Mouse (Mus musculus): Measurements from ENCODE around the gene Fbn1. TPM values are rescaled to one million over a fixed set of nuclear protein-coding genes. Genes with fewer than 3 reads are reported as not detected.

Fbn1 gene
- polyA plus RNA-seq, 1 experiment = 21.4 TPM

GRCm38 (mm10) chr2:125511898-125512297 lies 4.1 kb upstream of the Fbn1 start:
- no peak overlapping the region for H3K27ac ChIP-seq (replicated peaks; ENCODE audit: low read depth, low read length)
- H3K4me3 ChIP-seq (ENCODE audit: insufficient read depth, low read depth, low read length) = no peak overlapping the region
- peaks cover 14% of the 10 kb centered on the region; the same call in 1 of the 2 replicates for H3K4me1 ChIP-seq (ENCODE audit: control insufficient read depth, insufficient read depth, insufficient read length, low read length)

- H3K4me1 ChIP-seq (ENCODE audit: control insufficient read depth, insufficient read depth, insufficient read length, low read length) = peaks cover 13% of the 10 kb centered on the region; the same call in 1 of the 2 replicates
- no peak overlapping the region for H3K4me3 ChIP-seq (ENCODE audit: insufficient read depth, low read depth, low read length)
- no peak overlapping the region for H3K27ac ChIP-seq (replicated peaks; ENCODE audit: low read depth, low read length)
Measured at GRCm38 (mm10) chr2:125510752-125511151, 3.0 kb upstream of the Fbn1 start.

- 0 out of 2 replicates have a peak, but pooled peaks cover 10% of the 10 kb centered on the region for H3K4me1 ChIP-seq (ENCODE audit: control insufficient read depth, insufficient read depth, insufficient read length, low read length)
- no peak overlapping the region for H3K27ac ChIP-seq (replicated peaks; ENCODE audit: low read depth, low read length)
- no peak overlapping the region for H3K4me3 ChIP-seq (ENCODE audit: insufficient read depth, low read depth, low read length)
Measured at GRCm38 (mm10) chr2:125508381-125508780, 588 bp upstream of the Fbn1 start.

- Histone ChIP-seq H3K4me1 (ENCODE audit: control insufficient read depth, insufficient read depth, insufficient read length, low read length) (peaks cover 10% of the 10 kb centered on the region; the same call in 1 of the 2 replicates), H3K4me3 (ENCODE audit: insufficient read depth, low read depth, low read length) (peak overlapping the region; percentile 70), H3K27ac (replicated peaks; ENCODE audit: low read depth, low read length) (0 out of 2 replicates have a peak overlapping the region, but pooled peaks have one; percentile 41)
Measured at GRCm38 (mm10) chr2:125506316-125507054, 1.3 kb downstream of the Fbn1 start.

GRCm38 (mm10) chr2:125505746-125506315 lies 2.0 kb downstream of the Fbn1 start:
- peak overlapping the region; percentile 41 for H3K27ac ChIP-seq (replicated peaks; ENCODE audit: low read depth, low read length)

DNA sequence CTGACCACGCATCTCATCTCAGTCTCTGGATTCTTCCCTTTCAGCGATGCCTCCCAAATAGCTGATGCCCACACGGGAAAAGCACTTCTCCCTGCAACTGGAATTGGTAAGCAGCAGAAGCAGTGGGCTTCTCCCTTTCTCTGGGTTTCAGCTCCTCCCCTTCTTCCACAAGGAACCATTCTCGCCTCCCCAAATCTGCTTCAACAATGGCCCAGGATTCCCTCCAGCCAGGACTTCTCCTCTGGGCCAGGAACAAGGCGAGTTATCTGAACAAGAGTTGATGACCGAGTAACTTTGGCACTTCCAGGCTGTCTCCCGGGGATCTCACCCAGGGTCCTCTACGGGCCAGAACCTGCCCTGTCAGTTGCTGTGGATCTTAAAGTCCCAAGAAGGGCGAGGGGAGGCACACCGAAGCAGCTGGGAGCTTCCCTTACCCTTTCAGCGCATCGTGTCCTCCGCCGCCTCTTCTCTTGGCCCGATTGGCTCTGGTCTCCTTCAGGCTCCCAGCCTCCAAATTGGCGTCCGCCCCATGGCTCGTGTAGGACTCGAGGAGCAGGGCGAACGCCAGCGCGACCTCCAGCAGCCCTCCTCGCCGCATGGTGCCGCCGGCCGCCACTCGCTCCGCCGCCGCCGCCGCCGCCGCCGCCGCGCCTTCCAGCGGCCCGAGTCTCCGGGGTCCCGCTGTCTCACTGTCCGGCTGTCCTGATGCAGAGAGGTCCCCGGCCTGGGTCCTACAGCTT lies 2.6 kb downstream of the Fbn1 start, which contains the start of gene Gm9913:
Gene Gm9913, plus strand, starts transcription at position 84 of the 740 bp plus-strand sequence.
- H3K4me3 ChIP-seq (ENCODE audit: insufficient read depth, low read depth, low read length) = peak within 1 kb of the TSS; percentile 70
- H3K4me1 ChIP-seq (ENCODE audit: control insufficient read depth, insufficient read depth, insufficient read length, low read length) = peaks cover 9% of the 10 kb centered on the region; the same call in 1 of the 2 replicates
- peak within 1 kb of the TSS; percentile 41 for H3K27ac ChIP-seq (replicated peaks; ENCODE audit: low read depth, low read length)

More at GRCm38 (mm10) chr2:125505746-125506315, 2.0 kb downstream of the Fbn1 start:
- Histone ChIP-seq H3K4me1 (ENCODE audit: control insufficient read depth, insufficient read depth, insufficient read length, low read length) (peaks cover 10% of the 10 kb centered on the region; the same call in 1 of the 2 replicates), H3K4me3 (ENCODE audit: insufficient read depth, low read depth, low read length) (peak overlapping the region; percentile 70)

- Histone ChIP-seq H3K27ac (replicated peaks; ENCODE audit: low read depth, low read length) (no peak overlapping the region), H3K4me3 (ENCODE audit: insufficient read depth, low read depth, low read length) (no peak overlapping the region), H3K4me1 (ENCODE audit: control insufficient read depth, insufficient read depth, insufficient read length, low read length) (peaks cover under 1% of the 10 kb centered on the region; the same call in 1 of the 2 replicates)
Measured at GRCm38 (mm10) chr2:125501526-125501925, 6.3 kb downstream of the Fbn1 start.

DNA sequence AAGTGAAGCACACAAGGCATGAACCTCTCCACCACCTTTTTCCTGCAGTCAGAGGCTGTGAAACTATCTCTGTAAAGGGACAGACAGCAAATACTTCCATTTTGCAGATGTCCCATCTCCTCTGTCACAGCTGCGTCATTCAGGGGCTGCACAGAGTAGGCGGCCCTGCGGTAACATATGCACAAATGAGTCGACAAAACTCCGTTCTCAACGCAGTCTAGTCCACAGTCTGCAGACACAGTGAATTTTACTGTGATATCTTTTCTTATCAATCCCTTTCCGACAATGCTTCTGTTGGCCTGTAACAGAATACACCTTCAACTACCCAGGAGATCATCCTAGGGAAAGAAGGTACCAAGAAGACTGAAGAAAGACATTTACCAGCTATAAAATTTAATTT lies 9.6 kb downstream of the Fbn1 start:
- Histone ChIP-seq H3K27ac (replicated peaks; ENCODE audit: low read depth, low read length) (no peak overlapping the region), H3K4me1 (ENCODE audit: control insufficient read depth, insufficient read depth, insufficient read length, low read length) (no peaks in the 10 kb centered on the region; the same call in 1 of the 2 replicates), H3K4me3 (ENCODE audit: insufficient read depth, low read depth, low read length) (no peak overlapping the region)

DNA sequence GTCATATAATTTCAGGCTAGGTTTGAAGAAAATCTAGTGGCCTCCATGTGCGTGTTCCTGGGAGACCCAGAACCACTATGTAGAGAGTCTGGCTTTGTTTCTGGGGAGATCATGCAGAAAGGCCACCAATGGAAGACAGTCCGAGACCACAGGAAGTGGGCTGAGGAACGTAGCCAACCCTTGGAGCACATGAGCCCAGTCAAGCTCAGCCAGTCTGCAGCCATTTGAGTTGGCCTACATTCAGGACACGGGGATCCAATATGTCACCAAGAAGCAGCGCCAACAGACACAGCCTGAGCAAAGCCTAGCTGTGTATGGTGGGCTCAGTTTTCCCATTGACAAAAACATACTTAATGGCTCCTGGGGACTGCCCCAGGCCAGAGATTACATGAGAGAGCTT lies 11.1 kb downstream of the Fbn1 start:
- no peak overlapping the region for H3K4me3 ChIP-seq (ENCODE audit: insufficient read depth, low read depth, low read length)

GRCm38 (mm10) chr2:125494831-125495812 lies 12.7 kb downstream of the Fbn1 start:
- Histone ChIP-seq H3K4me3 (ENCODE audit: insufficient read depth, low read depth, low read length) (no peak overlapping the region), H3K27ac (replicated peaks; ENCODE audit: low read depth, low read length) (no peak overlapping the region), H3K4me1 (ENCODE audit: control insufficient read depth, insufficient read depth, insufficient read length, low read length) (no peaks in the 10 kb centered on the region)

More for the DNA sequence above, 11.1 kb downstream of the Fbn1 start:
- Histone ChIP-seq H3K27ac (replicated peaks; ENCODE audit: low read depth, low read length) (no peak overlapping the region), H3K4me1 (ENCODE audit: control insufficient read depth, insufficient read depth, insufficient read length, low read length) (no peaks in the 10 kb centered on the region; the same call in 1 of the 2 replicates)

- H3K27ac ChIP-seq (replicated peaks; ENCODE audit: low read depth, low read length) = no peak overlapping the region
- no peaks in the 10 kb centered on the region for H3K4me1 ChIP-seq (ENCODE audit: control insufficient read depth, insufficient read depth, insufficient read length, low read length)
- no peak overlapping the region for H3K4me3 ChIP-seq (ENCODE audit: insufficient read depth, low read depth, low read length)
Measured at GRCm38 (mm10) chr2:125494291-125494690, 13.5 kb downstream of the Fbn1 start.

DNA sequence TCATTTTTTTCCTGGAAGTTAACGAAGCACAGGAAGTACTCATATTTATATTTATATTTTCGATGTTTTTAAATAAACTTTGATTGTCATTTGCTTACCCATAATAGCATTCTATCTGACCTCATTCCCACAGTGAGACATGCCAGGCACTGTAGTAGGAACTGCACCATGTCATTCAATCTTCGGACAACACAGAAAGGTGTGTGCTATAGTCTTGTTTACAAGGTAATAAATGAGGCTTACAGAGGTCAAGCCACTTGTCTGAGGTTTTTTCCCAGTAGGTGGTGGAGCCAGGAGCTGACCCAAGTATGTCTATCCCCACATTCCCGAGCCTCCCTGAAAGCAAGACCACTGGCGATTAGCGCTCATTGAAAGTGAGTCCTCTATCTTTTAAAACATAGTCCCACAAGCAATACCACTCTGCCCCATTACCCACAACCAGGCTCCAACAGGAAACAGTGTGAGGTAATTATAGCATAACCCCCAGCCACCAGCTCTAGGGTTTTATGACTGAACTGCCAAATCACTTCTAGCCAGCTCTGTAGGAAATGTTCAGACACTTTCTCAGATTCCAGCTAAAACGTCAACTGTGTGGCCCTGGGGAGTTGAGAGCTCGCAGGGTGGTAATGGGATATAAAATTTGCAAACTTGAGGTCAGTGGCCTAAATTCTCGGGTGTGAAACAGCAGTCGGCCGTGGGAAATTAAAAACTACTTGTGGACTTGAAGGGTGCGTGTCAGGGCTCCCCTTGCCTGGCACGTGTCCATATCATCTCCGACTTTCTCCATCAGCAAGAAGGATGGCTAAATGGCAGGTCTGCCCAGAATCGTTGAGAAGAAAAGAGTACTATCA lies 15.5 kb downstream of the Fbn1 start:
- Histone ChIP-seq H3K27ac (replicated peaks; ENCODE audit: low read depth, low read length) (no peak overlapping the region), H3K4me3 (ENCODE audit: insufficient read depth, low read depth, low read length) (no peak overlapping the region), H3K4me1 (ENCODE audit: control insufficient read depth, insufficient read depth, insufficient read length, low read length) (no peaks in the 10 kb centered on the region)

GRCm38 (mm10) chr2:125489979-125490378 lies 17.8 kb downstream of the Fbn1 start:
- no peak overlapping the region for H3K27ac ChIP-seq (replicated peaks; ENCODE audit: low read depth, low read length)
- H3K4me1 ChIP-seq (ENCODE audit: control insufficient read depth, insufficient read depth, insufficient read length, low read length) = peaks cover 4% of the 10 kb centered on the region; the same call in 1 of the 2 replicates
- H3K4me3 ChIP-seq (ENCODE audit: insufficient read depth, low read depth, low read length) = no peak overlapping the region

All from brown adipose tissue, adult 24 weeks (tissue).